Mouse (Mus musculus): ENCODE data around the gene Il10.
"Not testable (repeated sequence)": the region's sequence is repeated elsewhere in the genome, so short reads cannot be mapped to it uniquely, and the experiment has no call there.

Il10 gene

GRCm38 (mm10) chr1:131020425-131021310, 1.0 kb downstream of the Il10 start:
- DNase-seq: no peak

- no peak for DNase-seq
Measured at GRCm38 (mm10) chr1:131021438-131021837, 1.8 kb downstream of the Il10 start.

- DNase-seq: no peak
Measured at GRCm38 (mm10) chr1:131021900-131022590, 2.4 kb downstream of the Il10 start.

GRCm38 (mm10) chr1:131022591-131023249, 3.1 kb downstream of the Il10 start:
- peak; percentile 13 to 16 for DNase-seq

- DNase-seq: not testable (repeated sequence)
Measured at GRCm38 (mm10) chr1:131023250-131023858, 3.7 kb downstream of the Il10 start.

- DNase-seq: no peak
Measured at GRCm38 (mm10) chr1:131024900-131025842, 5.5 kb downstream of the Il10 start.

- DNase-seq: no peak
Measured at GRCm38 (mm10) chr1:131025843-131026190, 6.2 kb downstream of the Il10 start.

- DNase-seq: no peak
Measured at GRCm38 (mm10) chr1:131029215-131029614, 9.6 kb downstream of the Il10 start.

- no peak for DNase-seq
Measured at GRCm38 (mm10) chr1:131030261-131030660, 10.6 kb downstream of the Il10 start.

GRCm38 (mm10) chr1:131031267-131031666, 11.6 kb downstream of the Il10 start:
- DNase-seq: no peak

- no peak for DNase-seq
Measured at GRCm38 (mm10) chr1:131038001-131038400, 18.4 kb downstream of the Il10 start.

GRCm38 (mm10) chr1:131038415-131039017, 18.9 kb downstream of the Il10 start:
- DNase-seq: no peak

- DNase-seq: no peak
Measured at GRCm38 (mm10) chr1:131039479-131039878, 19.8 kb downstream of the Il10 start.

GRCm38 (mm10) chr1:131042263-131042662, 22.6 kb downstream of the Il10 start:
- DNase-seq: no peak

GRCm38 (mm10) chr1:131042721-131043120, 23.1 kb downstream of the Il10 start:
- no peak for DNase-seq

GRCm38 (mm10) chr1:131043636-131044035, 24.0 kb downstream of the Il10 start:
- DNase-seq: no peak

- no peak for DNase-seq
Measured at GRCm38 (mm10) chr1:131045723-131046355, 26.2 kb downstream of the Il10 start.

- DNase-seq: no peak
Measured at GRCm38 (mm10) chr1:131046607-131047006, 27.0 kb downstream of the Il10 start.

GRCm38 (mm10) chr1:131048121-131048863, 28.6 kb downstream of the Il10 start:
- DNase-seq: no peak

GRCm38 (mm10) chr1:131048946-131049345, 29.3 kb downstream of the Il10 start:
- no peak for DNase-seq

Measured in cerebellum, adult 18-20 months (tissue).